Mouse (Mus musculus) hindbrain, embryonic 15.5 days (tissue): ENCODE measurements around the gene Cmklr1. TPM values are rescaled to one million over a fixed set of nuclear protein-coding genes. Genes with fewer than 3 reads are reported as not detected.
"Not testable (repeated sequence)": the region's sequence is repeated elsewhere in the genome, so short reads cannot be mapped to it uniquely, and the experiment has no call there.

Experiments used
- ATAC-seq: fragments of 200-750 bp; cut with Nextera tagmentation; 2 replicates; pipeline ENCODE4 v1.8.0; 2017; ENCODE audit warnings: low read depth, moderate number of reproducible peaks, moderate TSS enrichment; ENCODE audit not compliant: low FRiP score
- H3K27ac ChIP-seq: fragments of 300-500 bp; sonication (generic); replicated peaks from 2 replicates; pipeline ENCODE4 v1.5.1; 2015; ENCODE audit warnings: mild to moderate bottlenecking, inconsistent platforms
- H3K27me3 ChIP-seq: fragments of 300-500 bp; sonication (generic); 2 replicates; pipeline ENCODE4 v1.6.1; 2015; ENCODE audit warnings: control low read depth, inconsistent platforms
- H3K36me3 ChIP-seq: fragments of 300-500 bp; sonication (generic); 2 replicates; pipeline ENCODE4 v1.6.1; 2015; ENCODE audit warnings: control low read depth, inconsistent platforms
- H3K4me1 ChIP-seq: fragments of 300-500 bp; sonication (generic); replicated peaks from 2 replicates; pipeline ENCODE4 v1.6.1; 2015; ENCODE audit warnings: control low read depth, inconsistent platforms
- H3K4me2 ChIP-seq: fragments of 300-500 bp; sonication (generic); 2 replicates; pipeline ENCODE4 v1.6.1; 2015; ENCODE audit warnings: moderate library complexity, mild to moderate bottlenecking, inconsistent platforms
- H3K4me3 ChIP-seq: fragments of 300-500 bp; sonication (generic); 2 replicates; pipeline ENCODE4 v1.5.1; 2015; ENCODE audit warnings: mild to moderate bottlenecking, inconsistent platforms
- H3K9ac ChIP-seq: fragments of 300-500 bp; sonication (generic); 2 replicates; pipeline ENCODE4 v1.6.1; 2015; ENCODE audit warnings: inconsistent platforms
- H3K9me3 ChIP-seq: fragments of 300-500 bp; sonication (generic); 2 replicates; pipeline ENCODE4 v1.6.1; 2016; ENCODE audit warnings: control low read depth, inconsistent platforms
- WGBS: fragments of 180-500 bp; shearing (Covaris S2); methylation state at CpG from one replicate; pipeline ENCODE4 v1.1.7; 2015; 5-methylcytosine and 5-hydroxymethylcytosine counted together
- polyA plus RNA-seq: library from polyadenylated mRNA; unstranded; fragments of >200 nt; fragmentation: Nextera tagmentation; extraction: Ambion mirVana; gene quantifications from 2 replicates; pipeline ENCODE4 v1.2.1, GENCODE M21; 2015

Cmklr1 gene
- polyA plus RNA-seq, 1 experiment from 2014 or later: 2.0 TPM

GRCm38 (mm10) chr5:113596780-113597353 lies 53.4 kb downstream of the Cmklr1 start:
- Histone ChIP-seq H3K4me3 (no peak overlapping the region), H3K27ac (no peak overlapping the region), H3K4me2 (no peak overlapping the region), H3K9ac (no peak overlapping the region), H3K4me1 (peaks cover 24% of the 10 kb centered on the region), H3K9me3 (no peaks in the 10 kb centered on the region), H3K36me3 (no peaks in the 10 kb centered on the region), H3K27me3 (no peaks in the 10 kb centered on the region)
- ATAC-seq: no peak
- WGBS: 70% methylated on average over 9 of the region's 9 CpGs

DNA sequence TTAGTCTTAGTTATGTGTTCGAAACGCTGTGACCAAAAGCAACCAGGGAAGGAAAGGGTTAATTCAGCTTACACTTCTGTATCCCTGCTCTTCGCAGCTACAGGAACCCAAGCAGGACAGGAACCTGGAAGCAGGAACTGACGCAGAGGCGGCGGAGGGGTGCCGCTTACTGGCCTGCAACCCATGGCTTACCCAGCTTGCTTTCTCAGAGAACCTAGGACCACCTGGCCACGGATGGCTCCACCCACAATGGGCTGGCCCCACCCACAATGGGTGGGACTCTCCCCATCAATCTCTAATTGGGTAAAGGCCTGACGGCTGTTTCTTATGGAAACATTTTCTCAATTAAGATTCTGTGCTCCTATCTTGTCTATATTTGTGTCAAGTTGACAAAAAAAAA lies 54.0 kb downstream of the Cmklr1 start:
- Histone ChIP-seq H3K27ac (no peak overlapping the region), H3K4me1 (peaks cover 31% of the 10 kb centered on the region), H3K4me3 (no peak overlapping the region), H3K4me2 (no peak overlapping the region), H3K9me3 (no peaks in the 10 kb centered on the region), H3K27me3 (no peaks in the 10 kb centered on the region), H3K9ac (no peak overlapping the region), H3K36me3 (no peaks in the 10 kb centered on the region)
- no peak for ATAC-seq
- 84% methylated on average over 9 of the region's 9 CpGs for WGBS

- ATAC-seq: no peak
- 94% methylated on average over 6 of the region's 6 CpGs for WGBS
- Histone ChIP-seq H3K36me3 (no peaks in the 10 kb centered on the region), H3K4me3 (no peak overlapping the region), H3K9me3 (no peaks in the 10 kb centered on the region), H3K27ac (no peak overlapping the region), H3K4me2 (no peak overlapping the region), H3K4me1 (peaks cover 34% of the 10 kb centered on the region), H3K9ac (no peak overlapping the region), H3K27me3 (no peaks in the 10 kb centered on the region)
These were observed 56.1 kb downstream of the Cmklr1 start for GRCm38 (mm10) chr5:113593911-113594705.

- no peaks in the 10 kb centered on the region for H3K9me3 ChIP-seq
- no peak overlapping the region for H3K4me3 ChIP-seq
- H3K4me2 ChIP-seq: no peak overlapping the region
- H3K27ac ChIP-seq: peak overlapping the region; percentile 86
- peak; percentile 93 for ATAC-seq
- H3K4me1 ChIP-seq: peaks cover 30% of the 10 kb centered on the region
- H3K27me3 ChIP-seq: no peaks in the 10 kb centered on the region
- 3% methylated on average over 6 of the region's 6 CpGs for WGBS
- H3K9ac ChIP-seq: no peak overlapping the region
- H3K36me3 ChIP-seq: no peaks in the 10 kb centered on the region
These were observed 58.4 kb downstream of the Cmklr1 start for GRCm38 (mm10) chr5:113591751-113592230.

DNA sequence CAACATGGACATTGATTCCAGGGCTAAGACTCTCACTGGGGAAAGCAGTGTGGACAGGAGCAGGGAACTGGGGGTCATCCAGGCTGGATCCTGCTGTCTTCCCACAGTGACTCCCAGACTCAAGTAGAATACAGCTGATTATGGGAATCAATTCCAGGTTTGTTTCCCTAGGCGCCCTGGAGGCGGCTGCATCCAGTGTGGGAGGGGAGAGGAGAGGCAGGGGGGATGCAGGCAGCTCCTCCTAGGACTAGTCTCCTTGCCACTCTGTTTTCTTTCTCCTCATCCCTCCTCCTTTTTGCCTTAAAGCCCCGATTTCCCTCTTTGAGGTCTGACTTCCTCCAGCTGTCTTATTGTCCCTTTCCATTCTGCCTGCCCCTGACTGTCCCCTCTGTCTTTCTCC lies 59.1 kb downstream of the Cmklr1 start:
- H3K4me3 ChIP-seq: no peak overlapping the region
- no peaks in the 10 kb centered on the region for H3K27me3 ChIP-seq
- peaks cover 30% of the 10 kb centered on the region for H3K4me1 ChIP-seq
- H3K36me3 ChIP-seq: no peaks in the 10 kb centered on the region
- 6% methylated on average over 3 of the region's 3 CpGs for WGBS
- H3K9me3 ChIP-seq: no peaks in the 10 kb centered on the region
- H3K9ac ChIP-seq: peak overlapping the region; percentile 15
- no peak overlapping the region for H3K4me2 ChIP-seq
- peak overlapping the region; percentile 86 for H3K27ac ChIP-seq
- no peak for ATAC-seq

- Histone ChIP-seq H3K4me2 (no peak overlapping the region), H3K9ac (no peak overlapping the region), H3K9me3 (no peaks in the 10 kb centered on the region), H3K27me3 (no peaks in the 10 kb centered on the region), H3K27ac (no peak overlapping the region), H3K4me1 (peaks cover 30% of the 10 kb centered on the region), H3K4me3 (no peak overlapping the region), H3K36me3 (no peaks in the 10 kb centered on the region)
- 75% methylated on average over 5 of the region's 5 CpGs for WGBS
- ATAC-seq: no peak
These were observed 60.1 kb downstream of the Cmklr1 start for GRCm38 (mm10) chr5:113590010-113590640.

- H3K27ac ChIP-seq, H3K36me3 ChIP-seq, H3K4me2 ChIP-seq, H3K27me3 ChIP-seq, H3K9me3 ChIP-seq, H3K4me1 ChIP-seq, H3K4me3 ChIP-seq, ATAC-seq, H3K9ac ChIP-seq: not testable (repeated sequence)
- WGBS: 55% methylated on average over 5 of the region's 5 CpGs
These were observed 63.8 kb downstream of the Cmklr1 start for GRCm38 (mm10) chr5:113586458-113586849.

DNA sequence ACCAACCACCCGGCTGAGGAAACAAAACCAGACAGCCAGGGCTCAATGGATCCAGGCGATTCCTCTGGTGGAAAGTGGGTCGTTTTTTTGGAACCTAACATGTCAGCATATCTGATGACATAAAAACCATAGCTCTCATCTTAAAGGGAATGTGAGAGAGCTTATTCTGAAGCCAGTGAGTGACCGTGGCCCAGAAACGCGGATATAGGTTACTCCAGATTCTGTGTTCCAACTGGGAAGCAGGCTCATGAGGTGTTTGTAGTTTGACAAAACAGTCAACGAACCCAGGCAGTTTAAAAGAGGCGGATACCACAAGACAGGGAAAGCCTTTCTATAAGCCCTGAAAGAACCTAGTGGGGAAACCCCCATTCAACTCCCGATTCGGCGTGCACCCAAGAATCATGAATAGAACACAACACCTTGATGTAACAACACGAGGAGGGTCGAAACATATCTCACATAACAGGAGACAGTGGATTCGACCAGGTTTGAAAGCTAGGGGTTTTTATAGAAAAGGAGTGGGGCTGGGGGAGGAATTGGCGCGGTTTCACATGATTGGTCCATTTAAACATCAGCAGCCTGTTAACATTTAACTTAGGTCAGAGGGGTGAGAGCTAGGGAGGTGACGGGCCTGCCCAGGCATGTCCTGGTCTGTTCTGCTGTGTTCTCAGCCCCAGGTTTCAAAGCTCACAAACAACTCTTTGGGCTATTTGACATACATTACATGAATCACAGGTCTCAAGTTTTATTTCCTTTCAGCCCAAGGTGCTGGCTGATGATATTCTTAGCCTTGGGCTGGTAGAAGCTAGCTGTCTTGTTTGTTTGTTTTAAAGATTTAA lies 64.4 kb downstream of the Cmklr1 start:
- H3K36me3 ChIP-seq, H3K27ac ChIP-seq, ATAC-seq, H3K9me3 ChIP-seq, H3K4me2 ChIP-seq, H3K27me3 ChIP-seq, H3K4me3 ChIP-seq, H3K9ac ChIP-seq, H3K4me1 ChIP-seq: not testable (repeated sequence)
- WGBS: 81% methylated on average over 17 of the region's 17 CpGs

- H3K4me1 ChIP-seq: peaks cover 2% of the 10 kb centered on the region
- no peak overlapping the region for H3K4me3 ChIP-seq
- no peak overlapping the region for H3K4me2 ChIP-seq
- H3K27me3 ChIP-seq: no peaks in the 10 kb centered on the region
- no peaks in the 10 kb centered on the region for H3K9me3 ChIP-seq
- H3K36me3 ChIP-seq: no peaks in the 10 kb centered on the region
- 56% methylated on average over 6 of the region's 6 CpGs for WGBS
- ATAC-seq: no peak
- no peak overlapping the region for H3K9ac ChIP-seq
- H3K27ac ChIP-seq: no peak overlapping the region
These were observed 65.8 kb downstream of the Cmklr1 start for GRCm38 (mm10) chr5:113584439-113584838.

DNA sequence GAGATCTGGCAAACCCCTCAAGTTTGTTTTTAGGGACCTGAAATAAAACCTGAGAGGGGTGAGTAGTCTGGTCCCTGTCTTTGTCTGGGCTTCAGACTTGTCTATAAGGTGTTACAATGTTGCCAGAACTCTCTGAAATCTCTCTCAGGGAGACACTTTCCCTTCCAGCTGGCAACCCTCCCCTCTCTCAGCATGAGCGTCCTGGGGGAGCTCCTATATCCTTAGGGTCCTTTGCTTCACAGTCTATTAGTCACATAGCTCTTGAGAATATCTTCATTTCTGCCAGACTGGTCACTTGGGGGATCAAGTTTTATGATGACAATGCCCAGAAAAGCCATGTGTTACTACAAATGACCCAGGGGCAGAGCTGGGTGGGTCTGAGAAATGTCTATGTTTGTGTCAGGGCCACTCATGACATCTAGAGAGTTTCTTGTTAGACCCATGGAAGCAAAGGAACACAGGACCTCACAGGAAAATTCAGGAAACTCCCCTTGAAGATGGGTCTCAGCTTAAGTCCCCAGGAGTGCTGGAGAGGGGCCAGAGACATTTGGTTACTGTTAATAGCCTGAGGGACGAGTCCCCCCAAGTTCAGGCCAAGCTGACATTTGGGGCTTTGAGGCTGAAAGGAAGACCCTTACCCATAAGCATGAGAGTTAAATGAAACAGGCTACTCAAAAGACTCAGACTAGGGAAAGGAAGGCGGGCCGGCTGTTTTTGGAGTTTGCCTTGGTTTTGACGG lies 66.6 kb downstream of the Cmklr1 start:
- Histone ChIP-seq H3K4me1 (peaks cover 11% of the 10 kb centered on the region), H3K4me2 (no peak overlapping the region), H3K9ac (no peak overlapping the region), H3K27ac (no peak overlapping the region), H3K27me3 (no peaks in the 10 kb centered on the region), H3K9me3 (no peaks in the 10 kb centered on the region), H3K4me3 (no peak overlapping the region), H3K36me3 (no peaks in the 10 kb centered on the region)
- no peak for ATAC-seq
- 72% methylated on average over 5 of the region's 5 CpGs for WGBS

DNA sequence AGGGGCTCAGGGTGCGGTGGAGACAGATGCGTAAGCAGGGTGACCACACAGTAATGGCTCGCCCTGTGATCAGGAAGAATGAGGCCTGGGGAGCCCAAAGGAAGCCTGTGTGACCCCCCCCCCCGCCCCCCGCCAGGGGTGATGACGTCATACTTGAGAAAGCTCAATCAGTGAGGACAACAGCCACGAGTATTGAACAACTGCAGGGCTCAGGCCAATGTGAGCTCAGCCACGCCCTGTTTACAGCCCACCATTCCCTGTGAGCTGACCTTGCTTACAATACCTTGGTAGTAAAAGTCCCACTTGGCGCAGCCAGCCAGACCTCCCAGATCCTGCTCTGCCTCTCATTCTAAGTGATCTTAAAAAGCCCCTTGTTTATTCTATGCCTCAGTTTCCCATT lies 69.4 kb downstream of the Cmklr1 start:
- Histone ChIP-seq H3K4me2 (no peak overlapping the region), H3K27ac (no peak overlapping the region), H3K4me3 (no peak overlapping the region), H3K9me3 (no peaks in the 10 kb centered on the region), H3K27me3 (no peaks in the 10 kb centered on the region), H3K9ac (no peak overlapping the region), H3K36me3 (no peaks in the 10 kb centered on the region), H3K4me1 (peaks cover 26% of the 10 kb centered on the region)
- peak; percentile 52; the same call in 1 of the 2 replicates for ATAC-seq
- 63% methylated on average over 9 of the region's 9 CpGs for WGBS
